Mouse (Mus musculus): ENCODE measurements at regions not wholly inside any gene's neighbourhood (a gene's known extent, or its start where the extent isn't known, plus 50 kb on each side); places are given as distances from the start of the nearest gene placed in this dataset.

DNA sequence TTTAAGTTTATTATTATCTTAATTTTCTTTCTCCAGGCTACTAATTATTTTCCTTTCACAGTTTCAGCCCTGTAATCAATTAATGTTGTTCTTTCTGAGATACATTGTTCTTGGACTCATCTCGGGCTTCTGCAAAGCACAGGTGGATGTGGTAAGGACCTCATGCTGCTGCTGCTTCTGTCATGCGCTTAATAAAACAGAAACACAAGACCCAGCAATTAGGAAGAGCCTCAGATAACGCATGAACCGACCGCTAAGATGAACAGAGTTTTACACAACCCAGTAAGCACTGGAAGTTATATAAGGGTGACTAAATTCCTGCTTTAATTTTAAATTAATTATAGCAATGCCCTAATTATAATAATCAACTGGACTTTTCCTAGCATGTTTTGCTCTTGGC is 70.7 kb upstream of the Gk2 start:
- DNase-seq (ENCODE audit: low read depth): no peak

Measured in c-Kit-positive CD71-positive TER-119-negative erythroid progenitor cells, embryonic 14.5 days (primary cell).